Mouse (Mus musculus): ENCODE data around the gene Tmem26.

DNA sequence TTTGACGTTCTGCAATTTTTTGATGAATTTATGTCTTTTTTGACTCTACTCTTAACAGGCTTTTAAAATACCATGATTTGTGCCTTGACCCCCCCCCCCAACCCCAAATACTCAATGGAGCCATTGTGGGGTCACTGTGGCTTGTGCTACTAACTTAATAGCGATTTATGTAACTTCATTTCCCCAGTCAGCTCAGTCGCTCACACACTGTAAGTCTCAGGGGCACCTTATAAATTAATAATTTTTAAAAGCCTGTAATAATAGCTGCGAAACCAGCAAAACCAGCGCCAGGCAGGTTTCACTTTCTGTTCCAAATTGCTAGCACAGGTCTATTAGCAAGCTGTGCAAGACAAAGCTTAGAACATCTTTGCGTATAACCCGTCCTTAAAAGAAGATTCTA lies 76.9 kb downstream of the Tmem26 start:
- TF ChIP-seq CTCF (IDR thresholded peaks at IDR 0.05; ENCODE audit: control insufficient read depth, insufficient read depth, low read length) = no peak
- TF ChIP-seq POLR2A (IDR thresholded peaks at IDR 0.05; ENCODE audit: borderline replicate concordance, control insufficient read depth, low read depth, low read length) = no peak
